Mouse (Mus musculus) lung, adult 18-20 months (tissue): Measurements from ENCODE around the gene Cdca3.
"Not testable (repeated sequence)": the region's sequence is repeated elsewhere in the genome, so short reads cannot be mapped to it uniquely, and the experiment has no call there.

Experiments used
- DNase-seq, 2 experiments: peaks; one replicate each; pipeline ENCODE4 v3.0.0; 2022; ENCODE audit warnings: mixed read lengths in 2 of 2

The Cdca3 gene

DNA sequence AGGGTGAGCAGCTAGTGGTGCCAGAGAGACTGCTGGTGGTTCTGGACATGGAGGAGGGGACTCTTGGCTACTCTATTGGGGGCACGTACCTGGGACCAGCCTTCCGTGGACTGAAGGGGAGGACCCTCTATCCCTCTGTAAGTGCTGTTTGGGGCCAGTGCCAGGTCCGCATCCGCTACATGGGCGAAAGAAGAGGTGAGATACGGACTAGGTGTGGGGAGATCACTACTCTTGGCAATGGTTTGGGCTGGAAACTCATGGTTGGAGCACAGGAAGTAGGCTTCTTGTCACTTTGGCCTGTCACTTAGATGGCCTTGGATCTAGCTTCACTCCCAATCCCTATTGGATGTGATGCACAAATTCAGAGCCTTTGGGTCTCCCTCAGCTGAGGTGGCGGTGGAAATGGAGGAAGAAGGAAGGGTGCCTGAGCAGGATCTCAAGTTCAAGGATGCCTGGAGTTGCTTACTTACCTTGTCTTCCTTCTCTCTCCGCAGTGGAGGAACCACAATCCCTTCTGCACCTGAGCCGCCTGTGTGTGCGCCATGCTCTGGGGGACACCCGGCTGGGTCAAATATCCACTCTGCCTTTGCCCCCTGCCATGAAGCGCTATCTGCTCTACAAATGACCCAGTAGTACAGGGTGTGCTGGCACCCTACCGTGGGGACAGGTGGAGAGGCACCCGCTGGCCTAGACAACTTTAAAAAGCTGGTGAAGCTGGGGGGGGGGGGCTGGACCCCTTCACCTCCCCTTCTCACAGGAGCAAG is 19.4 kb upstream of the Cdca3 start:
- no peak for DNase-seq

DNA sequence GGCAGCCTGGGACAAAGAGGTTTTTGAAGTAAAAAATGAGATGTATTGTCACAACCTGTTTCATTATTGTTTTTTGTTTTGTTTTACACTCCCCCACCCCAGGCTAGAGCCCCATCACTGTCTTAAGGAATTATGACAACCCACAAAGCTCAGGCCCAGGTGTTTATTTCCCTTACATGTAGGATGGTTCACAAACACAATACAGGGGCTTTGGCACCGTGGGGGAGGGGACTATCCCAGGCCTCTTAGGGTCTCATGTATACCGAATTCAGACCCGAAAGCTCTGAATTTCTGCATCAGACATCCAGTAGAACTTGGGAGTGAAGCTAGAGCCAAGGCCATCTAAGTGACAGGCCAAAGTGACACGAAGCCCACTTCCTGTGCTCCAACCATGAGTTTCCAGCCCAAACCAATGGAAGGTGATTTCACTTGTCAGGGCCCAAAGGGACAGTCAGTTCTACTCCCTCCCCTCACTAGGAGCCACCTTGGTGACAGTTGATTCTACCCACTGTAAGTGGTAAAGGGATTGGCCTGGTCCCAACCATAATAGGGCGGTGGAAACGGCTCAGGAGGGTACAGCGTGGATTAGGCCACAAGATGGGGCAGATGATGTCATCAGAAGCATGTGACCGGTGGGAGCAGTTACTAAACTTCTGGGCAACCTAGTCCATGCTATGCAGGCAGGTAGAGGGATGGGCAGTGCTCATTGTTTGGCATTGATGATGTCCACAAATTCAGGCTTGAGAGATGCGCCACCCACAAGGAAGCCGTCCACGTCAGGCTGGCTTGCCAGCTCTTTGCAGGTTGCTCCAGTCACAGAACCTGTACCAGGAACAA is 18.6 kb upstream of the Cdca3 start:
- DNase-seq = not testable (repeated sequence)

DNA sequence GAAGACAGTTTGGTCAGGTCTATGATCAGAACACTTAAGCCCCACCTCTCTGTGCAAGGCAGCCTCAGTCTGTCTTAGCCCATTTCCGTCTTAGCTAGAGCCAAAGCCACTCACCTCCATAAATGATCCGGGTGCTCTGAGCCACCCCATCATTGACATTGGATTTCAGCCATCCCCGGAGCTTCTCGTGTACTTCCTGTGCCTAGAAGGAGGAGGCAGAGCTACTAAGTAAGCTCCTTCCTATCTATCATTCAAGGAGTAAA is 18.0 kb upstream of the Cdca3 start:
- DNase-seq = no peak

DNA sequence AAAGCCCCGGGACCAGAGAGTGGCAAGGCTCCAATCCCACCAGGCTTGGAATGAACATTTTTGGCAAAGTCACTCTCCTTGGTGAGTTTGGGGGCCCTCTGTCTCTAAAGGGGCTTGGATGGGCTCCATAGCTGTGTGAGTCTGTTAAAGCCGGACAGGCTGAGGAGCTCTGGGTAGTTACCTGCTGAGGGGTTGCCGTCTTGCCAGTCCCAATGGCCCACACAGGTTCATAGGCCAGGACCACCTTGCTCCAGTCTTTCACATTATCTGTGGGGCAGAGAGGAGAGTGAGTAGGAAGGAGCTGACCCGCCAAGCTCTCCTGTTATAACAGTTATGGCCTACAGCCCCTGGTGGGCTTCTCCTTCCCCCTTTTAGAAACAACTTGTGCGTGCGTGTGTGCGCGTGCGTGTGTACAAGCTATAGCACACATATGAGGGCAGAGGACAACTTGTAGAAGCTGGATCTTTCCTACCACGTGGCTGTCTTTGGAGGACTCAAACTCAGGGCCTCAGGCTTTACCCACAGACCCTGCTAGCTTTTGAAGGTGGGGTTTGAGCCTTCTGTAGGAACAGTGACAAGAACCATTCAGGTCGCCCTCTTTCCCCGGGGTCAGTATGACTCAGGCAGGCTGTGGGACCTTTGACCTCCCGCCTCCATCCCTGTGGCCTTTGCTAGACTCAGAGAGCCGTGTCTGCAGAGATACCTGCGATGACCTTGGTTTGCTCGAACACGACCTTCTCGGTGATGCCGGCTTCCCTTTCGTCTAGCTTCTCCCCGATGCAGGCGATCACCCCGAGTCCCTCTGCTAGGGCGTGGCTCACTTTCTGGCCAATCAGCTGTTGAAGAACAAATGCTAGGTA is 17.4 kb upstream of the Cdca3 start:
- no peak for DNase-seq

- no peak for DNase-seq
Observed at GRCm38 (mm10) chr6:124812848-124813247, 16.5 kb upstream of the Cdca3 start.

- peak; percentile 63 to 66 for DNase-seq
Observed at GRCm38 (mm10) chr6:124813496-124813895, 15.9 kb upstream of the Cdca3 start.

DNA sequence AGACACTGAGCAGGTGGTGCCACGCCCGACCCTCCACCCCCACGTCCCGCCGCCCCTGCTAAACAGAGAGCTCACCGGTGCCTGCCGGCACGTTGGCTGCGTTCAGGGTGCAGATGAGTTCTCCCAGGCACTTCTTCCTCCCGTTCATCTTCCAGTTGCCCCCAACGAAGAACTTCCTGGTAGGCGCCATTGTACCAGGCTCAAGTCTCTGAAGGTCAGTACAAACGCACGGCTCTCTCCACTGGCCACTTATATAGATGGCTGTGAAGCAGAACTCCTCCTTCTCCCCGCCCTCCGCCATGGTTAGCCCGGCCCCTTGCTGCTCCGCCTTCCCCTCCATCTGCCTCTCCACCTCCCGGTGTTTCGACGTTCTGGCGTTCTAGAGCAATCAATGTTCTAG is 15.4 kb upstream of the Cdca3 start, which contains the start of gene Tpi1:
Tpi1 (minus strand) TSS at position 364 of the 400 bp plus-strand sequence.
- DNase-seq = peak; percentile 95

- DNase-seq = no peak
Observed at GRCm38 (mm10) chr6:124814448-124814847, 14.9 kb upstream of the Cdca3 start.

DNA sequence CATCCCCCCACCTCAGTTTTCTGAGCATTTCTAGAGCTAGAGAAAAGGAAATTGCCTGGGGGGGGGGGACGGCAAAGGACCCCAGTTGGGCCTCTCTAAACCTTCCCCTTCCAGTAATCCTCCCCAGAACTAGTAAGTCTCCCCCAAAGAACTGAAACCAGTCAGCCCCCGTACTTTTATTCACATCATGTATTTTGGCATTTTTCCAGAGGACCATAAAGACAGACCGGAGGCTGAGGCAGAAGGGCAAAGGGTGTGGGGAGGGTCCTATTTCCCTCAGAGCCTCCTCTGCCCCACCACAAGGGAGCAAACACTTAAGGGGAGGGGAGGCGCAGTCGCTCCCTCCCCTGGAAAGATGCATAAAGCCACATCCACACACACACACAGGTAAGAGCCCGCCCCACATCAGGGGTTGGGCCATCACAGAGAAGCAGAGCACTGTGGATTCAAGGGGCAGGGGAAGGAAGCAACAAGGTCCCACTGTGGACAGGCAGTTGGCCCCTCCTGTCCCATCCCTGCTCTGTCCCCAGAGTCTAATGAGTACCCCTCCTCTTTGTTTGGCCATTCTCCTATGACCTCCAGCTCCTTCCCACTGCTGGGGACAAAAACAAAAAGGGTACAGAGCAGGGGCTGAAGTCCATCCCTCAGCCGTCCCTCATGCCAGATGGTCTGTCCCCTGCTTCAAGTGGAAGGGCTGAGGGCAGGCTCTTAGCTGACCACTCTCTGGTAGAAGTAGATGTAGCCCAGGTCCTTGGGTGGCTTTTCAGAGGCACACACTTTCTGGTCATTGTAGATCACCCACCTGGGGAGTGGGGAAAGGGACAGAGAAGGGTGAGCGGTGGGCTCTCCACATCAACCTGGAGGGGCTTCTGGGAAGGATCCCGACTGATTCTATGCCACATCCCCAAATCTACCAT is 14.2 kb upstream of the Cdca3 start:
- DNase-seq = no peak

DNA sequence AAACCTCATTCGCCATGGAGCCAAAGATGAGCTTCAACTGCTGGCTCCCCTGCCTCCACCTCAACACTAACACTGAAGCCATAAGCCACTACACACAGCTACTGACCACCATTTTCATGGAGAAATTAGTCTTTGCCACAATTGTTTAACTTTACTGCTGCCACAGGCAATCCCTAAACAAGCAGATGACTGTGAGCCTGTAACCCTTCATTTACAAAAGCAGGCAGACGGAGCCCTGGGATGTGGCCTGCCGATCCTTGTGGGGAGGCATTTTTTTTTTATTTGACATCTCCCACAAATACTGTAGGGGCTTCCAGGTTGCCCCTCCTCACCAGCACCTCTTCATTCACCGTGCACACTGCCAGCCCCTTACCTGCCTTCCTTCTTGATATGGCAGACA is 12.7 kb upstream of the Cdca3 start:
- no peak for DNase-seq

DNA sequence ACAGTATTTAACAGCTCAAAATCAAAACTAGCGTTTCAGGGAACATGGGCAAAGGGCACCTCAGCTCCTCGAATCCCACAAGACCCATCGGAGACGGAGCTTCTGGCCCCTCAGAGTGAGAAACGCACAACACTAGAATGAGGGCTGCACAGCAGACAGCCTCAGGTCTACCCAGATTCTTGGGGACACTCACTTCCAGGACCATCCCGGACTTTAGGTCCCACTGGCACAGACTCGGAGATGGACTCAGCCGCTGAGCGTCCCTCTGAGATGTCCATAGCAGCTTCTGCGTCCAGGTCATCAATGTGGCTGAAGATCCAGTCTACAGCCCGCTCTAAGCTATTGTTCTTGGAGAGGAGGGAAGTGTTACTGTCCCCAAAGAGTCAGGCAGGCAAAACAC is 12.2 kb upstream of the Cdca3 start:
- DNase-seq = no peak

DNA sequence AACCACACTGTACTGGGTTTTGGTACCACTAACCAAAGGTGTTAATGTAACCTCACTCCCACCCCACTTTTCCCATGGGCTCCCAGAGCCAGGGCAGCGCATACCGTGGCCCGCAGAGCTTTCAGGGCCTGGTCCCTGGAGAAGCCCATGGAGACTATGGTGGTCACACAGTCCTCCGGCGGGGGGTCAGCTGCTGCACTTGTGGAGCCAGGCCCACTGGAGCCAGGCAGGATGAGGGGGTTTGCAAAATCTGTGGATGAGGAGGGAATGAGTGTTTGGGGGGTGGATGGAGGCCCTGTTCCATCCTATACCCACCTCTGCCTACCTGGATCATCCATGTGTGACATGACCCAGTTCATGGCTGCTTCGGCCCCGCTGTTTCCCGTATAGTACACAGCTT is 11.8 kb upstream of the Cdca3 start:
- no peak for DNase-seq

DNA sequence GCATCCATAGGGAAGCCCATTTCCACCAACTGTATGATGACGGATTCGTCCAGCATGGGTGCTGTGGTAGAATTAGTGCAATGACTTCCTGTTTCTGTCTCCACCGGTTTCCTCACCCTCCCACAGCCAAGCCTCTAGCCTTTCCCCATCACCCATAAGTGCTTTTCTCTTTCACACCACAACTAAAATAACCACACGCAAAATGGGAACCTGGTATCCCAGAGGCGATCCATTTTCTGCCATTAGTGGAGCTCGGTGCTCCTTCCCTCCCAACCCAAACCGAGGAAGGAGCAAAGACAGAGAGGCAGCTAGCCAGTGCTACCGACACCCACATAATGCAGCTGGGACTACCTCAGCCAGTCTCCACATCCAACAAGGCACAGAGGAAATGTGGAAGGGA is 11.4 kb upstream of the Cdca3 start:
- peak in 1 of 2 experiments; percentile 17 for DNase-seq

GRCm38 (mm10) chr6:124820891-124821290 is 8.5 kb upstream of the Cdca3 start:
- DNase-seq = no peak

DNA sequence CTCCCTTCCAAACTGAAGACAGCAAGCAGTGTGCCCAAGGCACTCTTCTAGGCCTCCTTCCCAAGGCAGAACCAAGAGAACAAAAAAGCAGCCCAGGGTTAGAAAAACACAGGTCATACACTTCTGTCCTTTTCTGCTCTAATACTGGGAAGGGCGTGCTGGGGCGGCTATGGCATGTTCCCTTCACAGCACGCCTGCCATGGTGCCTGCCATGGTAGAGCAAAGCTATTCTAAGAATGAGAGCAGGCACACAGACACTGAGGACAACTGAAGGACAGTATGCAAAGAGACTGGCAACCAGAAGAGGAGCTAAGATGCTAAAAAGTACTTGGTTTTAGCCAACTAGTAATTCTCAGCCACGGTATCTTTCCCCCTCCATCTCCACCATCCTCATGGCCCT is 7.3 kb upstream of the Cdca3 start:
- DNase-seq = no peak

DNA sequence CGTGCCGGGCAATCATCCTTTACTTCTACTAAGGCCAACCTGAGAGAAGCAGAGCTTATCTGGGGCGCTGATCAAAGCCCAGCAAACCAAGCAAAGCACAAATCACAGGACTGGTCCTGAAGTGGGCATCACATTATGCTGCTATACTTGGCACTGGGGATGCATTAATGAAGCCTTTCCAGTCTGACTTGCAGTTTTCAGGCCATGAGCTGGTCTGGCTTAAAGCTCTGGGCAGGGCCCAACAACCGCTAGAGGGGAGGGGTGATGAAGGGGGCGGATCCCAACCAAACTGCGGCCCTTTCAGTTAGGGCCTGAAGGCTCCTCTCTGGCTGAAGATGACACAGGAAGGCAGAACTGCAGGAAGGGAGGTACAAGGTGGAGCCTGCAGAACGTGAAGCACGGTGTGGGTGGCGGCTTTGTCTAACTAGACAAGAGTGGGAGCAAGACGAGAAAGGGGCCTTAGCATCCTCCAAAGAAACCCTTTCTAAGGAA is 1.2 kb upstream of the Cdca3 start:
- peak; percentile 36 to 42 for DNase-seq

DNA sequence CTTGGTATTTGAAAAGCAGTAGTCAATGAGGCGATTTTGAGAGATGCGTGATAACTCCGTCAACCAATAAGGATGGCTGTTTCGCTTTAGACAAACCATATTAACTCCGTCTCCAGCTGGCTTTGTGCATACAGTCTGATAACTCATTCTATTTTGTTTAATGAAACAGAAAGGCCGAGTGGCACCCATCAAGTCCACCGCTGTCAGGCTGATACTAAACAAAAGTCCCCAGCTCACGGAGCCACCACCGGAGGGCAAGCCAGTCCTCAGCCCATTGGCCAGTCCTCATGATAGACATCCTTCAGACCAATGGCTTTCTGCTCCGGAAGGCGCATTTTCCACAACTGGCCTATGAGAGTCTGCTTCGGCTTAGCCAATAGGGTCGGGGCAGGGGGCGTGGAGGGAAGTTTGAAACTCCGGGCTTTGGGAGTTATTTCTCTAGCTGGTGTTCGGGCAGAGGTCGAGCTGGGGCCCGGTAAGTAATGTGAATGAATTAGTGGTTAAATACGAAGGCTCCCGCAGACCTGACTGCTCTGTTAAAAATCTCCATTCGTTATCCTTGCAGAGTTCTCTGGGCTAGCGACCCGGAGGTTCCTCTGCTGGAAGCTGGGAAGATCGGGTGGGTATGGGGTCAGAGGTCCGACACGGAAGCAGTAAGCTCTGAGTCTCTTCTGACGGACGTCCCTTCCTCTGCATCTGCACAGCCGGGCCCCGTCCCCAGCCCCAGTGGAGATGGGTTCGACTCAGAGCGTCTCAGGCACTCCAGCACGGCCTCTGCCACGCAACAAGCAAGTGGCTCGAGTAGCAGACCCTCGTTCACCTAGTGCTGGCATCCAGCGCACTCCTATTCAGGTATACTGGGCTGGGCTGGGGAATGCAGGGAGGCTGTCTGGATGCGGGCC is 703 bp downstream of the Cdca3 start:
- DNase-seq = peak; percentile 96

- DNase-seq = not testable (repeated sequence)
Observed at GRCm38 (mm10) chr6:124831199-124831598, 1.9 kb downstream of the Cdca3 start.

GRCm38 (mm10) chr6:124831649-124832048 is 2.3 kb downstream of the Cdca3 start:
- no peak for DNase-seq

DNA sequence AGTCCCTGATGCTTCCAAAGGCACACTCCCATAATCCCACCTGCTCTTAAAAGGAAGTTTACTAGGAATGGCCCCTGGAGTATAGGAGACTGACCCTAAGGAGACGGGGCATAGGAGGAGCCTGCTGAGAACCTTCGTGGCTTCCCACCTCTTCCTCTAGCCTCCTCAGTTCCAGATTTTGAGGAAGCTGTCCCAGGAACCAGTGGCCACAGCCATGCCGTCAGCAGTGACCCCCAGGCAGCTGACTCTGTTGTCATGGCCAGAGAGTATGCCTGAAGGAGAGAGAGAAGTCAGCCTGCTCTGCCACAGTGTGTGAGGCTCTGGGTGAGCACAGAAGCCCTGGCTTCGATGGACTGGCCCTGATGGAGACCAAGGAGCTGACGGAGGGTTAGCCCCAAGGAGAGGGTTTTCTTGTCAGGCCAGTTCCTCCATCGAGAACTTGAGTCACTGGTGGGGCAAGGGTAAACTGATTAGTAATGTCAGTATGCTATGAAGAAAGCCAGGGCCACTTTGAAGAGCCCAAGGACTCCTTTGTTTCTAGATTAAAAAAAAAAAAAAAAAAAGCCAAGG is 5.2 kb downstream of the Cdca3 start:
- peak; percentile 25 to 38 for DNase-seq

DNA sequence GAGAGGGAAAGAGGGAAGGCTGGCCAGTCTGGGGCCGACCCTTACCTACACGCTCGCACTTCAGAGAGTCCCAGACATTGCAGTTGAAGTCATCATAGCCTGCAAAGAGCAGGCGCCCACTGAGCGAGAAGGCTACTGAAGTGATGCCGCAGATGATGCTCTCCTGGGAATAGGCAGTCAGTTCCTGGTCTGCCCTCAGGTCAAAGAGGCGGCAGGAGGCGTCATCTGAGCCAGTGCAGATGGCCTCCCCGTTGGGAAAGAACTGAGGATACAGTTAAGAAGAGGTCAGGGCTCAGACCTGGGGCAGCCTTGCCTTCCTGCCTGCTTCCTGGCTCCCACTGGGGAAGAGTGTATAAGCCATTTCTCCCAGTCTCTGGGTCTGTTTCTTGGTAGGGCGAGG is 6.2 kb downstream of the Cdca3 start:
- DNase-seq = peak in 1 of 2 experiments; percentile 29
